Mouse (Mus musculus) spleen, postnatal 4 days (tissue): ENCODE measurements around the gene Per1.

ENCODE experiments used
- DNase-seq, 2 experiments: peaks; one replicate each; pipeline ENCODE4 v3.0.0; 2022; ENCODE audit warnings: low spot score in 2 of 2

The Per1 gene

DNA sequence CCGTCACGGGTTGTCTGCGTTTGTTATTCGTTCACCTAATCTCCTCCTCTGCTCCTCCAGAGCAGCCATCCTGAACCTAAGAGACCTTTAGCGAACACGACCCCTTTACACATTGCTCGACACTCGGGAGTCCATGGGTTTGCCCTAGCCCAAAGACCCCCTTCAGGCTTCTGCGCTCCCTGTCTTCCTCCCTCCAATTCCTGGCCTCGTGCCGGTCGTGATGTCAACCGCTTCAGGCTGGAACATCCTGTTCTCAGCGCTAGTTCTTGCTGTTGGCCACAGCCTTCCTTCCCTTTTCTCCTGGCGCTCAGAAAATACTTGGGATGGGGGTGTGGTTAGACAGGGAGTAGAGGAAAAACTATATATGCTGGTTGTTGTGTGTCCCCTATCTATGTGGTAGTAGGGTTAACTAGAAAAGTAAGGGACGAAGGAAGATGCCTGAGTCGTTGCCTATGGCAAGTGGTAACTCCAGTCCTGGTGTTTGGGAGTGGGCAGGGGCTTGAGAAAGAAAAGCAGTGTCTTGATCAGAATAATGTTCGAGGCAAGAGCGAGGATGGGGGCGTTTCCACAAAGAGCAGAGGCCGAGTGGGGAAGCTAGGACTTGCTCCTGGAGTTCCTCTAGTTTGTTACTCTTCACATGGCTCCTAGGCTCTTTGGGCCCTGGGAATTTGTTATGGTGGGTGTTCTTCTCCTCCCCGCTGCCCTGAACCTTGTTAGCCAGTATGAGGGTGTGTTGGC lies 4.3 kb downstream of the Per1 start:
- DNase-seq: peak; percentile 40 to 74

DNA sequence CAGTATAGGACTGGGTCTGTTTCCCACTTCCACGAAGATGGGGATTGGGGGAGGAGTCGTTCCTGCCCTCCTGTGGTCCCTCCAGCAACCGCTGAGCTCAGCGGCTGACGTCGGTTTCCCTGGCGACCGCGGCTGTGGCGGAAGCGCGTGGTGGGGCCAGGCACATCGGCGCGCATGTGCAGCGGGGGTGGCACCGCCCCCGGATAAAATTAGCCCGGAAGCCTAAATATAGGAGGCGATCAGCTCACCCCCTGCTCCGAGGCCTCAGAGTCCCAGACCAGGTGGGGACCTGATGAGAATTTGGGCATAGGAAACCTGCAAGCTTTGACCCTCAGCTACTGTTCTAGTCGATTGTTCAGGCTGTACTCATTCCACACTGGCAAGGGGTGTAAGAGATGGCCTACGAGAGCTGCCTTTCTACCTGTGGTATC lies 4.9 kb downstream of the Per1 start:
- peak; percentile 86 to 92 for DNase-seq

DNA sequence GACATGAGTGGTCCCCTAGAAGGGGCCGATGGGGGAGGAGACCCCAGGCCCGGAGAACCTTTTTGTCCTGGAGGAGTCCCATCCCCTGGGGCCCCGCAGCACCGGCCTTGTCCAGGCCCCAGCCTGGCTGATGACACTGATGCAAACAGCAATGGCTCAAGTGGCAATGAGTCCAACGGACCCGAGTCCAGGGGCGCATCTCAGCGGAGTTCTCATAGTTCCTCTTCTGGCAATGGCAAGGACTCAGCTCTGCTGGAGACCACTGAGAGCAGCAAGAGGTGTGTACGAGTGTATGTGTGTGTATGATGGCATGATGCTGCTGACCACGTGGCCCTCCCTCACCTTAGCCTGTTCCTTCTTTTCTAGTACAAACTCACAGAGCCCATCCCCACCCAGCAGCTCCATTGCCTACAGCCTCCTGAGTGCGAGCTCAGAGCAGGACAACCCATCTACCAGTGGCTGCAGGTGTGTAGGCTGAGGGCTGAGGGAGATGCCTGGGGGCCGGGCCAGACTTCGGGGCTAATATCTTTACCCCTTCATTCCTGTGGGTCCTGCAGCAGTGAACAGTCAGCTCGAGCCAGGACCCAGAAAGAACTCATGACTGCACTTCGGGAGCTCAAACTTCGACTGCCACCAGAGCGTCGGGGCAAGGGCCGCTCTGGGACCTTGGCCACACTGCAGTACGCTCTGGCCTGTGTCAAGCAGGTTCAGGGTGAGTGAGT lies 5.8 kb downstream of the Per1 start:
- DNase-seq: peak; percentile 22 to 66

DNA sequence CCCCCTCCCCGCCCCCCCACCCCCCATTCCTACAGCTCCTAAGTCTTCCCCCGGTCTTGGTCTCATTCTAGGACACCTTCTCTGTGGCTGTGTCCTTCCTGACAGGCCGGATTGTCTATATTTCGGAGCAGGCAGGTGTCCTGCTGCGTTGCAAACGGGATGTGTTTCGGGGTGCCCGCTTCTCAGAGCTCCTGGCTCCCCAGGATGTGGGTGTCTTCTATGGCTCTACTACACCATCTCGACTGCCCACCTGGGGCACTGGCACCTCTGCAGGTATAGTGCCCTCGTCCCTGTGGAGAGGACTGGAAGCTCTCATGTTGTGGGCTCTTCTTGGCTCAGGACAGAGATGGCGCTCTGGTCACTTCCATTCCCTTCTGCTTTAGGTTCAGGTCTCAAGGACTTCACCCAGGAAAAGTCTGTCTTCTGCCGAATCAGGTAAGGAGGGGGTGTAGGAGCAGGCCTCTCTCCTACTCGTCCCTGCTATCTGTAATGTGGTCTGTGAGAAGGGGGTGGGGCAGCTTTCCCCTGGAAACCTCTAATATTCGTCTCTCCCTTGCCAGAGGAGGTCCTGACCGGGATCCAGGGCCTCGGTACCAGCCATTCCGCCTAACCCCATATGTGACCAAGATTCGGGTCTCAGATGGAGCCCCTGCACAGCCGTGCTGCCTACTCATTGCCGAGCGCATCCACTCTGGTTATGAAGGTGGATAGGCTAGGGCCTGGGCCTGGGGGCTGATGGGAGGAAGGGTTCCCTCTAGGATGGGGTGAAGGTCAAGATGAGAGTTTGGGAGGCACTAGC lies 6.8 kb downstream of the Per1 start:
- DNase-seq: peak; percentile 12 to 61

DNA sequence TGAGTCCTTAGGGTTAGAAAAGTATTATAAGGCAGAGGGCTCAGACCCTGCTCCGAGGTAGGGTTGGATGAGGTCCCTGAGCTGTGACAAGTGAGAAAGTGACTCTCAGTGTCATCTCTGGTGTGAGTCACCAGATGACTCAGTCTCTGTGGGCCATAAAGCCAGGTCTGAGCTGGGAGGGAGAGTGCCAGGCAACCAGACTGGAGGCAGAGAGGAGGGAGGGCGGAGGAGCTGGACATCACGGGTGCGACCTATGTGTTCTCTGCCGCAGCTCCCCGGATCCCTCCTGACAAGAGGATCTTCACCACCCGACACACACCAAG lies 7.3 kb downstream of the Per1 start:
- peak in 1 of 2 experiments; percentile 59 for DNase-seq

DNA sequence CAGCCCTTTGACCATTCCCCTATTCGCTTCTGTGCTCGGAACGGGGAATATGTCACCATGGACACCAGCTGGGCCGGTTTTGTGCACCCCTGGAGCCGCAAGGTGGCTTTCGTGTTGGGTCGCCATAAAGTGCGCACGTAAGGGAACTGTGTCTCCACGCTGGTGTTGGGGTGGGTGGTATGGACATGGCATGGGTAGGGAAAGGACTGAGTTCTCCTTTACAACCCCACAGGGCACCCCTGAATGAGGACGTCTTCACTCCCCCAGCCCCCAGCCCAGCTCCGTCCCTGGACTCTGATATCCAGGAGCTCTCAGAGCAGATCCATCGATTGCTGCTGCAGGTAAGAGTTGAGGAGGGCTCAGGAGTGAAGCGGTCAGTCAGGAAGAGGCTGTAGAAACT lies 8.1 kb downstream of the Per1 start:
- DNase-seq: peak in 1 of 2 experiments; percentile 56

DNA sequence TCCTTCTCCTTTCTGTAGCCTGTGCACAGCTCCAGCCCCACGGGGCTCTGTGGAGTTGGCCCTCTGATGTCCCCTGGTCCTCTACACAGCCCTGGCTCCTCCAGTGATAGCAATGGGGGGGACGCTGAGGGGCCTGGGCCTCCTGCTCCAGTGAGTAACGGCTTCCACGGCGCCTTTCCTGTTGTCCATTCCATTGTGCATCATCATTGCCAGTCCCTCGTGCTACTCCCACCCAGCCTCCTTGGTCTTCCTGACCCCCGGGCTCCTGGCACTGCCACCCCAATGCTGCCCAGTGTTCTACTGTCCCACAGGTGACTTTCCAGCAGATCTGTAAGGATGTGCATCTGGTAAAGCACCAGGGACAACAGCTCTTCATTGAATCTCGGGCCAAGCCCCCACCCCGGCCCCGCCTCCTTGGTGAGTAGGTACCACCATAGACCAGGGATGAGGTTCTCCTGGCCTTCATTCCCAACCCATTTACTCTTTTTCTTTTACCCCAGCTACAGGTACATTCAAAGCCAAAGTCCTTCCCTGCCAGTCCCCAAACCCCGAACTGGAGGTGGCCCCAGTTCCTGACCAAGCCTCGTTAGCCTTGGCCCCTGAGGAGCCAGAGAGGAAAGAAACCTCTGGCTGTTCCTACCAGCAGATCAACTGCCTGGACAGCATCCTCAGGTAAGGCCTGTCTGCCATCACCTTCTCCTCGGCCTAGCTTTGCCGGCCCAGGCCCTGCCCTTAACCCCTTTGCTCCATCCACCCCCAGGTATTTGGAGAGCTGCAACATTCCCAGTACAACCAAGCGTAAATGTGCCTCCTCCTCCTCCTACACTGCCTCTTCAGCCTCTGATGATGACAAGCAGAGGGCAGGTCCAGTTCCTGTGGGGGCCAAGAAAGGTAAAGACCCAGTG lies 8.8 kb downstream of the Per1 start:
- DNase-seq: peak in 1 of 2 experiments; percentile 62

DNA sequence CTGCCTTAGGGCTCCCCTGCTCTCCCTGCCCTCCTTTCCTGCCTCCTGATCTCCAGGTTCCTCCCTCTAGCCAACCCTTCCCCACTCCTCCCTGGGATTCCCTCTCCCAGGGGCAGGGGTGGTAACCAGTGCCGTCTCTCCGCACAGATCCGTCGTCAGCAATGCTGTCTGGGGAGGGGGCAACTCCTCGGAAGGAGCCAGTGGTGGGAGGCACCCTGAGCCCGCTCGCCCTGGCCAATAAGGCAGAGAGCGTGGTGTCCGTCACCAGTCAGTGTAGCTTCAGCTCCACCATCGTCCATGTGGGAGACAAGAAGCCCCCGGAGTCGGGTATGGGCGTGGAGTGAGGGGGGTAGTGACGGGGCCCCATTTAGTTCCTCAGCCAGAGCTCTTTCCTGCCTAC lies 9.5 kb downstream of the Per1 start:
- peak in 1 of 2 experiments; percentile 60 for DNase-seq

DNA sequence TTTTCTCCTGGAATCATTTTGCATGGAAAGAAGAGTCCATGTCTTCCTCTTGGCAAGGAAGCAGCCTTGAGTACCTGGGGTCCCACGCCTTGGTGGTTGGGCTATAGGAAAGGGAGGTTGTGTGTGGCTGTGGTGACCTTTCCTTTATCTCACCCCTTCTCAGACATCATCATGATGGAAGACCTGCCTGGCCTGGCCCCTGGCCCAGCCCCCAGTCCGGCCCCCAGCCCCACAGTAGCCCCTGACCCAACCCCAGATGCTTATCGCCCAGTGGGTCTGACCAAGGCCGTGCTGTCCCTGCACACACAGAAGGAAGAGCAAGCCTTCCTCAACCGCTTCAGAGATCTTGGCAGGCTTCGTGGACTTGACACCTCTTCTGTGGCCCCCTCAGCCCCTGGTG lies 10.2 kb downstream of the Per1 start:
- no peak for DNase-seq

DNA sequence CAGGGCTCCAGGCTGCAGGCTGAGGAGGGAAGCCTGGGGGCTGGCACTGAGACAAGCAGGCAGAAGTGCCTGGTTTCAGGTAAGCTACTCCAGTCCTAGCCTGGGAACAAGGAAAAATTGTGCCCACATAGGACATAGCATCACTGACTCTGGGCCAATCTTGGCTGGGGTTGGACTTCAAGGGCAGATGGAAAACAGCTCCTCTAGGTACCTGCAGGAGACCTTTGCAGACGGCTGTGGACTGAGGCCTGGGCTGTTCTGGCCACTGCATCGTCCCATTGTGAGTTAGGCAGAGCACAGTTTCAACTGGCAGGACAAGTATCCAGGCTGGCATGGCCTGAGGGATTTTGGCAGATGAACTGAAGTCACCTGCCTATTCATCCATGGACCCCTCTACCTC lies 10.8 kb downstream of the Per1 start:
- peak in 1 of 2 experiments; percentile 58 for DNase-seq

DNA sequence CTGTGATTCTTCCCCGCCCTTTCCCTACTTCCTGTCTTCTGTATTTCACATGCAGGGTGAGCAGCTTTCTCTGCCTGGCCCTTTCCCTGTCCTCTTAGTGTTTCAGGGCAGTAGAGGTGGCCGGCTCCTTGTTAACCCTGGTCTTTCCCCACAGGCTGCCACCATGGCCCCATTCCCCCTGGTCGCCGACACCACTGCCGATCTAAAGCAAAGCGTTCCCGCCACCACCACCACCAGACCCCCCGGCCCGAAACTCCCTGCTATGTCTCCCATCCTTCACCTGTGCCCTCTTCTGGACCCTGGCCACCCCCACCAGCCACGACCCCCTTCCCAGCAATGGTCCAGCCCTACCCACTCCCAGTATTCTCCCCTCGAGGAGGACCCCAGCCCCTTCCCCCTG lies 11.3 kb downstream of the Per1 start:
- DNase-seq: peak in 1 of 2 experiments; percentile 61

DNA sequence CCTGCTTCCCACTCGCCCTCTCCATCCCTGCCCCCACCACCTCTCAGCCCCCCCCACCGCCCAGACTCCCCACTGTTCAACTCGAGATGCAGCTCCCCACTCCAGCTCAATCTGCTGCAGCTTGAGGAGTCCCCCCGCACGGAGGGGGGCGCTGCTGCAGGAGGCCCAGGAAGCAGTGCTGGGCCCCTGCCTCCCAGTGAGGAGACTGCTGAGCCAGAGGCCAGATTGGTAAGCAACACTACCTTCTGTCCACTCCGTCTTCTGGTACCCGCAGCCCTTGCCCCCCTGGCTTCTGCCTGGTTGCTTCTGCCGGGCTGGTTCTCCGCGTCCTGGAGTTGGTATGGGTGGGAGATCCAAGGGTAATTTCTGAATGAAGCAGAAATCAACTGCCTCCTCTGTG lies 11.8 kb downstream of the Per1 start:
- DNase-seq: peak in 1 of 2 experiments; percentile 58

DNA sequence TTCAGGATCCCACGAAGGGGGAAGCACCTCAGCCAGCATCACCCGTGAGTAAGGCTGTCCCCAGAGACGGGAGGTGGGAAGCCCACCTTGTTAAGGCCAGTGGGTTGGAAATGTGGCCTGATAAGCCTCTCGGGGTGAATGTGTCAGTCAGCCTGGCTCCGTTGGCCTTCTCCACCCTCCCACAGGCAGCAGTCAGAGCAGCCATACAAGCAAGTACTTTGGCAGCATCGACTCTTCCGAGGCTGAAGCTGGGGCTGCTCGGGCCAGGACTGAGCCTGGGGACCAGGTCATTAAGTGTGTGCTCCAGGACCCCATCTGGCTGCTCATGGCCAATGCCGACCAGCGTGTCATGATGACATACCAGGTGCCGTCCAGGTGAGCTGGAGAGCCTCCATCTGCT lies 12.7 kb downstream of the Per1 start:
- peak in 1 of 2 experiments; percentile 57 for DNase-seq

DNA sequence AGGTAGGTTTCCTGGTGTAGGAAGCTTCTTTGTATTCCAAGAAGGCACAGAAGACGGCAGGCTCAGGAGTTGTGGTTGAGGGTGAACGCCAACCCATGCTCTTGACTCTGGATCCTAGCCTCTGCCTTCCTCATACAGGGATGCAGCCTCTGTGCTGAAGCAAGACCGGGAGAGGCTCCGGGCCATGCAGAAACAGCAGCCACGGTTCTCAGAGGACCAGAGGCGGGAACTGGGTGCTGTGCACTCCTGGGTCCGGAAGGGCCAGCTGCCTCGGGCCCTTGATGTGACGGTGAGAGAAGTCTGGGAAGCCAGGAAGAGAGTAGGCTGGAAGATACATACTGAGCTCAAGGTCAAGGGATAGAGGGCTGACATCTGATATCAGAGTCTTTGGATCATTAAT lies 13.2 kb downstream of the Per1 start:
- peak; percentile 12 to 60 for DNase-seq

DNA sequence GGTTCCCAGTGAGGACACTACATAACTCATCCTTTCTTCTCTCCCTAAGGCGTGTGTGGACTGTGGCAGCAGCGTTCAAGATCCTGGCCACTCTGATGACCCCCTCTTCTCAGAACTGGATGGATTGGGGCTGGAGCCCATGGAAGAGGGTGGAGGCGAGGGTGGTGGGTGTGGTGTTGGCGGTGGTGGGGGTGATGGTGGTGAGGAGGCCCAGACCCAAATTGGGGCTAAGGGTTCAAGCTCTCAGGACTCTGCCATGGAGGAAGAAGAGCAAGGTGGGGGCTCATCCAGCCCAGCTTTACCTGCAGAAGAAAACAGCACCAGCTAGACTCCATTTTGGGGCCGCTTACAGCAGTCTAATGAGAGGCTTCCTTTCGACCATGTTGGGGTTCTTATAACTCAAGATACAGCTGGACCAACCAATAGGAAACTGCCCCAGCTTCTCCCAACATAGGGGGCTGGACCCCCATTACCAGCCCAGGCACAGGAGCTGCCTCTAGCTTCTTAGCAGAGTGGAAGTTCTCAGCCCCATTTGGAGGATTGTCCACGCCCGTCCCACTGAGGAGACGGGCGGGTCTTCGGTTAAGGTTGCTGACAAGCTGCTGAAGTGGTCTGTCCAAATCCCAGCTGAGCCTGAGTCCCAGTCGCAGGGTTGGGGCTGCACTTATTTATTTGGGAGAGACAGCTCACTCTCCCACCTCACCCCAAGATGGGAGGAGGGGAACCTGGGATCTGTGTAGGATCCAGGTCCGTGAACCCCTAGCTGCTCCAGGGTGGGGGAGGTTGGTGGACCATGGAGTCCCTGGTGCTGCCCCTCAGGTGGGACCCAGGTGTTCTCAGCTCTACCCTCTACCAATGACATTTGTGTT lies 14.2 kb downstream of the Per1 start:
- DNase-seq: peak; percentile 13 to 60

DNA sequence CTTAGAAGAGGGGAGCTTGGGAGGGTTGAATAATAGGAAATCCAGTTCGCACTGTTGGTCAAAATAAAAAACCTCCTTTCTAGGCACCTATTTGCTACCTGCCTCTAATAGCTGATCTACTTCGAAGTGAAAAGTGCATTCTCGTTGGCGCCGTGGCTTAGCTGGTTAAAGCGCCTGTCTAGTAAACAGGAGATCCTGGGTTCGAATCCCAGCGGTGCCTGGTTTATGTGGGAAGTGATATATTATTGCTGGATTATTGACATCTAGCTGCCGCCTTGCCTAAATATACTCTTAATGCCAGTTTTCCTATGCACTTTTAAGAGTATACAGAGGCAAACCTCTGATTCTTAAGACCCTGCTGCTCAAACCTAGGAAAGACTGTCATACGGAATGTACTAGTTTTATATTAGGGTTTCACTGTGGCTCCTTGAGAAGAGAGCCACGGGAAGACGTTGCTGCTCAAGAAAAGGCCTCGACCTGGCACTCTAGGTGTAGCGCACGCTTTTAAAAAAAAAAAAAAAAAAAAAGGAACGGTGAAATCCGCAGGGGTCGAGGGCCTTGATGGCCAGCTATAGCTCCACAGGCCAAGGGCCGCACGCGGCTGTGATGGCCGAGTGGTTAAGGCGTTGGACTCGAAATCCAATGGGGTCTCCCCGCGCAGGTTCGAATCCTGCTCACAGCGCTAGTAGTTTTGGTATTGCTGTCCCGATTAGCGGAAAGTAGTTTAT lies 15.5 kb downstream of the Per1 start:
- DNase-seq: peak; percentile 93 to 99

DNA sequence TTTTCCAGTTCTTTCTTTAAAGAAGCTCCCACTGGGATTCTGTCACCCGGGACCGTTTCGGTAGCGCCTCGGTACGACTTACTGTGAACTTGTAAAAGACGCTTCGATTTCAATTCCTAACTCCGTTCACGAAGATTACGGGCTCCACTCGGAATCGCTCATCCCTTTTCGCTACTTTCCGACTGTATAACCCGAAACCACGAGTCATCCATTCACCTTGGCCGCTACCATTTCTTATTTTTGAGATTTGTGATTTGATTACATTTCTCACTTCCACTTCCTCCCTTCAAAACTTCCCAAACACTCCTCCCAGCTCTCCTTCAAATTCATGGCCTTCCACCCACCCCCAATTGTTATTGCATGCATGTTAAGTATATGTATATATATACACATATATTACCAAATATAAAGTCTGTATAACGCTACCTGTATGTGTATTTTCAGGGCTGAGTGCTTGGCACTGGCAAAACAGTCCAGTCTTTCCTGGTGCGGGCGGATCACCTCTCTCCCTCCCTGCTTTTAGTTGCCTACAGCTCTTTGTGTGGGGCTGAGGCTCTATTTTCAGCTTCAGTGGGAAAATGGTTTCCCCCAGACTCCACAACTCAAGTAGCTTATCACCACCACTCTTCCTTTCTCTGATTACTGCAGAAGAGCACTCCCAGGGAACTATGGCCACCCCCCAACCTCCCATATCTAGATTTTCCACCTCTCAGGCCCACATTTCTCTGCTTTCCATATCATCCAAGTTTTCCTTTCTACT lies 16.2 kb downstream of the Per1 start:
- DNase-seq: no peak

DNA sequence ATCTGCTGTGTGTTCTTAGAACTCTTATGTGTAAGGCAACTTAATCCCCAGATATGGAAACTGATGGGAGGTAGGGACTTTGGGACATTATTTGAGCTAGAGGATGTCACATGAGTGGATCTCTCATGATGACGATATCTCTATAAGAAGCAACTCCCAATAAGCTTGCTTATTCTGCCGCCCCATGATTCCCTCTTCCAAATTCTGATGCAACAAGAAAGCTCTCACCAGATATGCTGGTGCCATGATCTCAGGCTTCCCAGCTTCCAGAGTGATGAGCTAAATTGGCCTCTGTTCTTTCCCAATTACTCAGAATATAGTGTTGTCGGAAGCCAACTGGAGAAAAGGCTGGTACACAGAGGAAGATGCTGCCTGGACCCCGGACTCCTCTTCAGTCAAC lies 16.8 kb downstream of the Per1 start:
- DNase-seq: peak in 1 of 2 experiments; percentile 7

DNA sequence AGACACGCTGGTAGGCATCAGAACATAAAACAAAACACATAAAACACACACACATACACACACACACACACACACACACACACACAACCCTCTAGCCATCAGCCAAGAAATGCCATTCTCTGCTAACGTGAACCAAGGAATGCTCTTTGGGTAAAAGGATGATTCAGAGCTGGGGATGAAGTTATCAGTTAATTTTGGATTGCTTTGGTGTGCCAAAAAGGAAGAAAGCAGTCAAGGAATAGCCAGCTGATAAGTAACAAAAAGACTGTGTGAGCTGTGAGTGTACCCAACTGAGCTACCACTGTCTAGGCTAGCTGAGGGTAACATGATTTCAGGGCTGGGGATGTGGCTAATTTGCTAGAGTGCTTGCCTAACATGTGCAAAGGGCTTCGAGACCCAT lies 19.0 kb downstream of the Per1 start:
- no peak for DNase-seq
